ENCODE assay signal across 17 mouse cellular contexts in genomic region chr8:64829391-64829790, GRCm38 (mm10). TPM values are rescaled to one million over a fixed set of nuclear protein-coding genes. Genes with fewer than 3 reads are reported as not detected.
DNase-seq lines count a peak whose midpoint lies in the region; ATAC-seq lines count a peak whose summit lies in the region.
"Had no signal": no experiment of that assay in that cellular context is flagged by ENCODE, and none has a peak within 500 bp of the region (broad histone marks: within the 10 kb centered on the region; RNA-seq: fewer than 3 reads in every experiment).

No protein-coding gene starts in this region.

- no peaks in the 10 kb centered on the region for H3K36me3 ChIP-seq in liver, embryonic 16.5 days (ENCODE audit: control insufficient read depth, insufficient read depth)
- H3K36me3 ChIP-seq in liver, embryonic 12.5 days: peaks cover 19% of the 10 kb centered on the region; the same call in 1 of the 2 replicates

- no peak overlapping the region for H3K4me2 ChIP-seq in liver, embryonic 16.5 days (ENCODE audit: low read depth, low read length)
- H3K4me2 ChIP-seq in liver, embryonic 12.5 days: no peak overlapping the region
- H3K4me2 ChIP-seq: embryonic facial prominence, embryonic 12.5 days; heart, embryonic 15.5 days had no signal

- no peak overlapping the region for H3K27ac ChIP-seq in liver, embryonic 16.5 days (ENCODE audit: low read length)
- H3K27ac ChIP-seq in liver, embryonic 12.5 days: no peak overlapping the region
- H3K27ac ChIP-seq: embryonic facial prominence, embryonic 12.5 days; heart, embryonic 15.5 days had no signal

- 0 out of 2 replicates have a peak, but pooled peaks have one; percentile 28 for ATAC-seq in liver, embryonic 16.5 days (ENCODE audit: low read depth)
- ATAC-seq in liver, embryonic 12.5 days: no peak
- ATAC-seq in neutrophil, adult 5-6 weeks (ENCODE audit: extremely low read depth, insufficient number of reproducible peaks, low FRiP score, poor library complexity, severe bottlenecking): peak; percentile 77
- ATAC-seq: activated CD4-positive, CD25-positive, alpha-beta regulatory T cell, adult 4 months; intestine, embryonic 16.5 days had no signal

- no peaks in the 10 kb centered on the region for H3K4me1 ChIP-seq in liver, embryonic 16.5 days (ENCODE audit: control insufficient read depth, low read depth, low read length)
- peaks cover 9% of the 10 kb centered on the region; the same call in 1 of the 2 replicates for H3K4me1 ChIP-seq in liver, embryonic 12.5 days

- WGBS in liver, embryonic 16.5 days (ENCODE audit: insufficient replicate concordance): 73% methylated on average over 9 of the region's 9 CpGs
- WGBS in liver, embryonic 12.5 days (ENCODE audit: insufficient replicate concordance): 81% methylated on average over 9 of the region's 9 CpGs

- no peaks in the 10 kb centered on the region for H3K9me3 ChIP-seq in liver, embryonic 16.5 days (replicated peaks; ENCODE audit: control insufficient read depth, low read length)
- no peaks in the 10 kb centered on the region for H3K9me3 ChIP-seq in liver, embryonic 12.5 days (replicated peaks)
- H3K9me3 ChIP-seq: embryonic facial prominence, embryonic 12.5 days; G1E; heart, embryonic 15.5 days had no signal

- intact Hi-C loops in left cerebral cortex, postnatal 25 days (cut with DNase I): no loop called here

- peak; percentile 44 for DNase-seq in R1 (ENCODE audit: low read depth, low spot score)
- peak; percentile 28 for DNase-seq in lung, postnatal 10 days
- DNase-seq in kidney, adult 8-10 months: no peak
- DNase-seq in left cerebral cortex, postnatal 25 days (ENCODE audit: low spot score in 2 of 2): no peak
- DNase-seq: cerebellum, postnatal 14 days; gastrocnemius, postnatal 36 days; kidney, postnatal 10 days; layer of hippocampus, adult 9-11 months; thymus, postnatal 4 days had no signal

- H3K27me3 ChIP-seq in liver, embryonic 16.5 days (ENCODE audit: control insufficient read depth, insufficient read depth, low read depth, low read length): no peaks in the 10 kb centered on the region
- H3K27me3 ChIP-seq in liver, embryonic 12.5 days (replicated peaks): no peaks in the 10 kb centered on the region
- H3K27me3 ChIP-seq: embryonic facial prominence, embryonic 12.5 days; heart, embryonic 15.5 days had no signal

- H3K4me3 ChIP-seq in liver, embryonic 16.5 days (ENCODE audit: low read depth, low read length): no peak overlapping the region
- no peak overlapping the region for H3K4me3 ChIP-seq in liver, embryonic 12.5 days
- H3K4me3 ChIP-seq: embryonic facial prominence, embryonic 12.5 days; heart, embryonic 15.5 days had no signal

- H3K9ac ChIP-seq in liver, embryonic 16.5 days (ENCODE audit: low read depth, low read length): no peak overlapping the region
- H3K9ac ChIP-seq in liver, embryonic 12.5 days: no peak overlapping the region
- H3K9ac ChIP-seq: embryonic facial prominence, embryonic 12.5 days; heart, embryonic 15.5 days had no signal

RNA-seq across cellular contexts. Expression of gene Klhl2, which starts 20.4 kb away (rescaled TPM):
- polyA plus RNA-seq in liver, embryonic 16.5 days (2015; fragmentation: Nextera tagmentation; extraction: Ambion mirVana): 1.1 and 1.4 TPM in 2 replicates
- polyA plus RNA-seq in liver, embryonic 12.5 days (2016; fragmentation: Nextera tagmentation; extraction: Ambion mirVana): 6.9 and 8.2 TPM in 2 replicates
- 80.2 and 82.5 TPM in 2 replicates for total RNA-seq in neutrophil, adult 5-6 weeks (2017)
- total RNA-seq in left cerebral cortex, postnatal 25 days (2021): 100 to 1,000 TPM; 153 to 175 TPM

Comparison
In these comparisons a context has a peak if more than half of its experiments do, and no peak if none do; other contexts are left out.
1. DNase-seq: peak in R1 (single experiment) and lung, postnatal 10 days (single experiment); none in kidney, adult 8-10 months (0 of 2) and left cerebral cortex, postnatal 25 days (0 of 2).